ENCODE assay signal across 8 mouse cellular contexts in the genomic region with DNA sequence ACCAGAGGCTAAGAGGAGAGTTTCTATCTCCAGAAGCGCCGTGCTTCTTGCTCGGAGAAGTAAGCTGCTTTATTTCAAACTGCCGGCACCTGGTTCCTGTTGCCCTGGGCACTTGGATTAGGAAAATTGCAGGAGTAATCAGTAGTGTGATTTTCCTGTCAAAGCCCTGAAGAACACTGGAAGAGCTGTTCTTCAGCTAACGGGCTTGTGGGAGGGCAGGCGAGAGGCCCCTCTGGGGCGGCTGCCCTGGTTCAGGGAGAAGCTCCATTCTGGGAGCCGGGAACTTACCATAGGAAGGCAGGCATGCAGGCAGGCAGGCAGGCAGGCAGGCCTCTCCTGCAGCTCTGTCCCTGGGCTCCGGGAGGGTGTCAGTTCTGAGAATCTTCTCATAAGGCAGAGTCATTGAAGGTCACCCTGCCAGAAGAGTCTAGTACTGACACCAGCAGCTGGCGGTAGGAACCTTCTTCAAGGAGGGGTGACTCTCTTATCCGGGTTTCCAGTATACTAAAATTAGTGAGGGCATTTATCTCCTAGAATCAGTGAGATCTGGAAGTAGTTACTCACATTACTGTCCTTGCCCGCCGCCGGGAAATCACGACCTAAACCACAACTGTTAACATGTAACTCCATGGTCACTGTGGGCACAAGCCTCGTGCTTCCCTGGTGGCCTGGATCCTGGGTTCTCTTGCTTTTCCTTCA. TPM values are rescaled to one million over a fixed set of nuclear protein-coding genes. Genes with fewer than 3 reads are reported as not detected.
DNase-seq lines count a peak whose midpoint lies in the region; ATAC-seq and TF ChIP-seq lines count a peak whose summit lies in the region.

A gene (minus strand): TSS at position 457 of the 699 bp plus-strand sequence.

- peak; percentile 52; the same call in 1 of the 2 replicates for ATAC-seq in heart, embryonic 11.5 days (replicated peaks; ENCODE audit: insufficient number of reproducible peaks, low FRiP score, low TSS enrichment)
- no peak for ATAC-seq in limb, embryonic 14.5 days (ENCODE audit: low FRiP score, low read depth)

- H3K4me3 ChIP-seq in heart, embryonic 11.5 days (ENCODE audit: low read depth, low read length): no peak within 1 kb of the TSS
- H3K4me3 ChIP-seq in limb, embryonic 14.5 days (replicated peaks; ENCODE audit: low read length): no peak within 1 kb of the TSS

- H3K9ac ChIP-seq in heart, embryonic 11.5 days (ENCODE audit: low read depth, low read length): 0 out of 2 replicates have a peak within 1 kb of the TSS, but pooled peaks have one; percentile 13
- H3K9ac ChIP-seq in limb, embryonic 14.5 days (ENCODE audit: low read depth, low read length, severe bottlenecking): no peak within 1 kb of the TSS

- H3K4me2 ChIP-seq in heart, embryonic 11.5 days: peak within 1 kb of the TSS; percentile 5; the same call in 1 of the 2 replicates
- no peak within 1 kb of the TSS for H3K4me2 ChIP-seq in limb, embryonic 14.5 days (replicated peaks; ENCODE audit: low read depth, low read length, severe bottlenecking)

- TF ChIP-seq POLR2A in limb, embryonic 14.5 days (IDR thresholded peaks at IDR 0.05; ENCODE audit: borderline replicate concordance, extremely low read depth, insufficient read depth, insufficient read length): no peak

- no peaks in the 10 kb centered on the region for H3K36me3 ChIP-seq in heart, embryonic 11.5 days (ENCODE audit: control insufficient read depth, insufficient read depth, low read length)
- no peaks in the 10 kb centered on the region for H3K36me3 ChIP-seq in limb, embryonic 14.5 days (ENCODE audit: control insufficient read depth, insufficient read depth, low read length)

- peak within 1 kb of the TSS; percentile 76 for H3K27ac ChIP-seq in heart, embryonic 11.5 days (ENCODE audit: low read depth, low read length)
- H3K27ac ChIP-seq in limb, embryonic 14.5 days (replicated peaks; ENCODE audit: low read depth, low read length): no peak within 1 kb of the TSS

- H3K9me3 ChIP-seq in heart, embryonic 11.5 days (replicated peaks; ENCODE audit: control insufficient read depth, low read length): no peaks in the 10 kb centered on the region
- H3K9me3 ChIP-seq in limb, embryonic 14.5 days (ENCODE audit: control insufficient read depth, low read length): no peaks in the 10 kb centered on the region

- WGBS in heart, embryonic 11.5 days (ENCODE audit: insufficient replicate concordance): 33% methylated on average over 16 of the region's 16 CpGs
- 49% methylated on average over 16 of the region's 16 CpGs for WGBS in limb, embryonic 14.5 days

- H3K4me1 ChIP-seq in heart, embryonic 11.5 days (ENCODE audit: control insufficient read depth, insufficient read depth, low read length): peaks cover 9% of the 10 kb centered on the region
- 0 out of 2 replicates have a peak, but pooled peaks cover 2% of the 10 kb centered on the region for H3K4me1 ChIP-seq in limb, embryonic 14.5 days (ENCODE audit: control insufficient read depth, insufficient read depth, low read length)

- H3K27me3 ChIP-seq in heart, embryonic 11.5 days (ENCODE audit: control insufficient read depth, insufficient read depth, low read length): no peaks in the 10 kb centered on the region
- H3K27me3 ChIP-seq in limb, embryonic 14.5 days (ENCODE audit: control insufficient read depth, insufficient read depth, low read length): no peaks in the 10 kb centered on the region

- no peak for DNase-seq in adrenal gland, adult 18-20 months (ENCODE audit: low spot score in 2 of 2)
- no peak for DNase-seq in adrenal gland, postnatal 25 days
- DNase-seq in ovary, postnatal 36 days (ENCODE audit: low spot score): peak; percentile 17
- no peak for DNase-seq in ovary, postnatal 14 days (ENCODE audit: low spot score)
- DNase-seq in limb, embryonic 14.5 days (ENCODE audit: low spot score): no peak
- DNase-seq in right cerebral cortex, postnatal 36 days (ENCODE audit: low spot score in 2 of 2): no peak
- DNase-seq in urinary bladder, postnatal 25 days (ENCODE audit: low spot score): no peak

RNA-seq across cellular contexts. Expression of the gene that starts here (rescaled TPM):
- total RNA-seq in adrenal gland, adult 18-20 months (2021): 10 to 100 TPM; 17.1 to 31.4 TPM
- 8.3 and 9.5 TPM in 2 replicates for total RNA-seq in adrenal gland, postnatal 25 days (2021)
- 34.7 and 38.8 TPM in 2 replicates for polyA plus RNA-seq in heart, embryonic 11.5 days (2014; fragmentation: Nextera tagmentation; extraction: Ambion mirVana)
- polyA plus RNA-seq in limb, embryonic 14.5 days (2012; rRNA removed): 76.0 and 85.9 TPM in 2 replicates
- polyA plus RNA-seq in limb, embryonic 14.5 days (2014; fragmentation: Nextera tagmentation; extraction: Ambion mirVana): 60.6 and 66.3 TPM in 2 replicates
